Mouse (Mus musculus): Measurements from ENCODE around the gene Sh3gl2. TPM values are rescaled to one million over a fixed set of nuclear protein-coding genes. Genes with fewer than 3 reads are reported as not detected.

Sh3gl2 gene
- polyA plus RNA-seq (2012; rRNA removed) = 236 and 244 TPM in 2 replicates

- H3K4me1 ChIP-seq (ENCODE audit: control insufficient read depth, insufficient read depth, low read length) = peaks cover 6% of the 10 kb centered on the region; the same call in 1 of the 2 replicates
- peak within 1 kb of the TSS; percentile 97 for H3K4me3 ChIP-seq (ENCODE audit: insufficient read depth, low read length)
- TF ChIP-seq CTCF (IDR thresholded peaks at IDR 0.05; ENCODE audit: extremely low read depth, insufficient read depth, low read length) (no peak), POLR2A (IDR thresholded peaks at IDR 0.05; ENCODE audit: extremely low read depth, insufficient read depth, low read length) (no peak)
- H3K27ac ChIP-seq (ENCODE audit: insufficient read depth, low read length) = peak within 1 kb of the TSS; percentile 100
These were observed at the start of gene Sh3gl2 for GRCm38 (mm10) chr4:85205071-85205635. Gene Sh3gl2, plus strand, starts transcription at chr4:85205126.

- Histone ChIP-seq H3K4me3 (ENCODE audit: insufficient read depth, low read length) (no peak overlapping the region), H3K27ac (ENCODE audit: insufficient read depth, low read length) (no peak overlapping the region), H3K4me1 (ENCODE audit: control insufficient read depth, insufficient read depth, low read length) (no peaks in the 10 kb centered on the region)
- TF ChIP-seq POLR2A (IDR thresholded peaks at IDR 0.05; ENCODE audit: extremely low read depth, insufficient read depth, low read length) = no peak
- TF ChIP-seq CTCF (IDR thresholded peaks at IDR 0.05; ENCODE audit: extremely low read depth, insufficient read depth, low read length) = no peak
These were observed 43.8 kb upstream of the Sh3gl2 start for GRCm38 (mm10) chr4:85161156-85161555.

GRCm38 (mm10) chr4:85162468-85163312 lies 42.2 kb upstream of the Sh3gl2 start:
- Histone ChIP-seq H3K4me3 (ENCODE audit: insufficient read depth, low read length) (no peak overlapping the region), H3K4me1 (ENCODE audit: control insufficient read depth, insufficient read depth, low read length) (0 out of 2 replicates have a peak, but pooled peaks cover 2% of the 10 kb centered on the region), H3K27ac (ENCODE audit: insufficient read depth, low read length) (no peak overlapping the region)
- no peak for TF ChIP-seq POLR2A (IDR thresholded peaks at IDR 0.05; ENCODE audit: extremely low read depth, insufficient read depth, low read length)
- peak; percentile 95 for TF ChIP-seq CTCF (IDR thresholded peaks at IDR 0.05; ENCODE audit: extremely low read depth, insufficient read depth, low read length)

GRCm38 (mm10) chr4:85163313-85163615 lies 41.7 kb upstream of the Sh3gl2 start:
- Histone ChIP-seq H3K4me3 (ENCODE audit: insufficient read depth, low read length) (no peak overlapping the region), H3K4me1 (ENCODE audit: control insufficient read depth, insufficient read depth, low read length) (0 out of 2 replicates have a peak, but pooled peaks cover 2% of the 10 kb centered on the region), H3K27ac (ENCODE audit: insufficient read depth, low read length) (no peak overlapping the region)
- TF ChIP-seq CTCF (IDR thresholded peaks at IDR 0.05; ENCODE audit: extremely low read depth, insufficient read depth, low read length) (no peak), POLR2A (IDR thresholded peaks at IDR 0.05; ENCODE audit: extremely low read depth, insufficient read depth, low read length) (no peak)

GRCm38 (mm10) chr4:85168001-85168400 lies 36.9 kb upstream of the Sh3gl2 start:
- Histone ChIP-seq H3K27ac (ENCODE audit: insufficient read depth, low read length) (no peak overlapping the region), H3K4me3 (ENCODE audit: insufficient read depth, low read length) (no peak overlapping the region), H3K4me1 (ENCODE audit: control insufficient read depth, insufficient read depth, low read length) (0 out of 2 replicates have a peak, but pooled peaks cover 2% of the 10 kb centered on the region)
- no peak for TF ChIP-seq CTCF (IDR thresholded peaks at IDR 0.05; ENCODE audit: extremely low read depth, insufficient read depth, low read length)
- TF ChIP-seq POLR2A (IDR thresholded peaks at IDR 0.05; ENCODE audit: extremely low read depth, insufficient read depth, low read length) = no peak

- Histone ChIP-seq H3K4me1 (ENCODE audit: control insufficient read depth, insufficient read depth, low read length) (no peaks in the 10 kb centered on the region), H3K4me3 (ENCODE audit: insufficient read depth, low read length) (no peak overlapping the region), H3K27ac (ENCODE audit: insufficient read depth, low read length) (no peak overlapping the region)
- TF ChIP-seq POLR2A (IDR thresholded peaks at IDR 0.05; ENCODE audit: extremely low read depth, insufficient read depth, low read length) (no peak), CTCF (IDR thresholded peaks at IDR 0.05; ENCODE audit: extremely low read depth, insufficient read depth, low read length) (no peak)
These were observed 29.5 kb upstream of the Sh3gl2 start for GRCm38 (mm10) chr4:85175466-85175865.

GRCm38 (mm10) chr4:85178394-85179051 lies 26.4 kb upstream of the Sh3gl2 start:
- Histone ChIP-seq H3K4me1 (ENCODE audit: control insufficient read depth, insufficient read depth, low read length) (no peaks in the 10 kb centered on the region), H3K4me3 (ENCODE audit: insufficient read depth, low read length) (no peak overlapping the region), H3K27ac (ENCODE audit: insufficient read depth, low read length) (no peak overlapping the region)
- no peak for TF ChIP-seq POLR2A (IDR thresholded peaks at IDR 0.05; ENCODE audit: extremely low read depth, insufficient read depth, low read length)
- no peak for TF ChIP-seq CTCF (IDR thresholded peaks at IDR 0.05; ENCODE audit: extremely low read depth, insufficient read depth, low read length)

GRCm38 (mm10) chr4:85186011-85186410 lies 18.9 kb upstream of the Sh3gl2 start:
- TF ChIP-seq CTCF (IDR thresholded peaks at IDR 0.05; ENCODE audit: extremely low read depth, insufficient read depth, low read length) = peak; percentile 55
- TF ChIP-seq POLR2A (IDR thresholded peaks at IDR 0.05; ENCODE audit: extremely low read depth, insufficient read depth, low read length) = no peak
- H3K4me3 ChIP-seq (ENCODE audit: insufficient read depth, low read length) = no peak overlapping the region
- H3K4me1 ChIP-seq (ENCODE audit: control insufficient read depth, insufficient read depth, low read length) = no peaks in the 10 kb centered on the region
- no peak overlapping the region for H3K27ac ChIP-seq (ENCODE audit: insufficient read depth, low read length)

GRCm38 (mm10) chr4:85196201-85196600 lies 8.7 kb upstream of the Sh3gl2 start:
- Histone ChIP-seq H3K4me3 (ENCODE audit: insufficient read depth, low read length) (no peak overlapping the region), H3K27ac (ENCODE audit: insufficient read depth, low read length) (no peak overlapping the region), H3K4me1 (ENCODE audit: control insufficient read depth, insufficient read depth, low read length) (0 out of 2 replicates have a peak, but pooled peaks cover 2% of the 10 kb centered on the region)
- TF ChIP-seq CTCF (IDR thresholded peaks at IDR 0.05; ENCODE audit: extremely low read depth, insufficient read depth, low read length) (no peak), POLR2A (IDR thresholded peaks at IDR 0.05; ENCODE audit: extremely low read depth, insufficient read depth, low read length) (no peak)
